Mouse (Mus musculus) bone marrow macrophage, adult 2 months (primary cell): ENCODE measurements around the gene Rnf180.
"Not testable (repeated sequence)": the region's sequence is repeated elsewhere in the genome, so short reads cannot be mapped to it uniquely, and the experiment has no call there.

Source experiments
- CTCF ChIP-seq: IDR thresholded peaks from 2 replicates; pipeline ENCODE4 v1.5.1; 2012; ENCODE audit warnings: low read depth, mild to moderate bottlenecking, low read length, moderate library complexity
- POLR2A ChIP-seq: IDR thresholded peaks from 2 replicates; pipeline ENCODE4 v1.6.1; 2012; ENCODE audit warnings: mild to moderate bottlenecking, low read depth, low read length, borderline replicate concordance

- TF ChIP-seq CTCF, POLR2A: not testable (repeated sequence)
Measured at GRCm38 (mm10) chr13:105310562-105310961, 15.9 kb upstream of the Rnf180 start.
